8 mouse cellular contexts compared by ENCODE assay signal in genomic region chr13:90885856-90886532, GRCm38 (mm10). TPM values are rescaled to one million over a fixed set of nuclear protein-coding genes. Genes with fewer than 3 reads are reported as not detected.
DNase-seq lines count a peak whose midpoint lies in the region; ATAC-seq lines count a peak whose summit lies in the region.

No protein-coding gene starts in this region.

- DNase-seq in frontal cortex, adult 2 months (ENCODE audit: extremely low spot score in 1 of 2, low spot score in 1 of 2): no peak
- no peak for DNase-seq in forebrain, embryonic 11.5 days (ENCODE audit: low spot score)
- no peak for DNase-seq in cerebellum, adult 11 months
- DNase-seq in urinary bladder, postnatal 4 days (ENCODE audit: low spot score in 2 of 2): no peak

- peaks cover 5% of the 10 kb centered on the region; the same call in 1 of the 2 replicates for H3K4me1 ChIP-seq in forebrain, embryonic 11.5 days (replicated peaks; ENCODE audit: control insufficient read depth, insufficient read depth, low read length)
- peaks cover 6% of the 10 kb centered on the region; the same call in 1 of the 2 replicates for H3K4me1 ChIP-seq in hindbrain, embryonic 12.5 days
- H3K4me1 ChIP-seq in lung, embryonic 16.5 days (replicated peaks; ENCODE audit: control insufficient read depth, insufficient read depth, low read length): peaks cover 9% of the 10 kb centered on the region
- H3K4me1 ChIP-seq in stomach, embryonic 14.5 days (ENCODE audit: control insufficient read depth, insufficient read depth, low read length): peaks cover 5% of the 10 kb centered on the region; the same call in 1 of the 2 replicates

- H3K36me3 ChIP-seq in forebrain, embryonic 11.5 days (ENCODE audit: control insufficient read depth, insufficient read depth, low read length): no peaks in the 10 kb centered on the region
- no peaks in the 10 kb centered on the region for H3K36me3 ChIP-seq in hindbrain, embryonic 12.5 days
- H3K36me3 ChIP-seq in lung, embryonic 16.5 days (ENCODE audit: control insufficient read depth, insufficient read depth, low read length): no peaks in the 10 kb centered on the region
- no peaks in the 10 kb centered on the region for H3K36me3 ChIP-seq in stomach, embryonic 14.5 days (ENCODE audit: control insufficient read depth, insufficient read depth, low read length)

- peak overlapping the region; percentile 28; the same call in 1 of the 2 replicates for H3K4me3 ChIP-seq in forebrain, embryonic 11.5 days (ENCODE audit: low read depth, low read length)
- H3K4me3 ChIP-seq in hindbrain, embryonic 12.5 days: peak overlapping the region; percentile 26
- H3K4me3 ChIP-seq in lung, embryonic 16.5 days (ENCODE audit: low read length): peak overlapping the region; percentile 46
- H3K4me3 ChIP-seq in stomach, embryonic 14.5 days (ENCODE audit: low read depth, low read length): peak overlapping the region; percentile 33

- no peaks in the 10 kb centered on the region for H3K27me3 ChIP-seq in forebrain, embryonic 11.5 days (ENCODE audit: control insufficient read depth, insufficient read depth, low read length)
- H3K27me3 ChIP-seq in hindbrain, embryonic 12.5 days: 0 out of 2 replicates have a peak, but pooled peaks cover 3% of the 10 kb centered on the region
- no peaks in the 10 kb centered on the region for H3K27me3 ChIP-seq in lung, embryonic 16.5 days (ENCODE audit: control insufficient read depth, insufficient read depth, low read depth, low read length)
- H3K27me3 ChIP-seq in stomach, embryonic 14.5 days (ENCODE audit: control insufficient read depth, insufficient read depth, low read length): no peaks in the 10 kb centered on the region

- peak overlapping the region; percentile 32 for H3K9ac ChIP-seq in forebrain, embryonic 11.5 days (ENCODE audit: low read length)
- H3K9ac ChIP-seq in hindbrain, embryonic 12.5 days: no peak overlapping the region
- no peak overlapping the region for H3K9ac ChIP-seq in lung, embryonic 16.5 days (ENCODE audit: low read length)
- H3K9ac ChIP-seq in stomach, embryonic 14.5 days (replicated peaks; ENCODE audit: low read depth, low read length): no peak overlapping the region

- no peak overlapping the region for H3K27ac ChIP-seq in forebrain, embryonic 11.5 days (ENCODE audit: low read depth, low read length)
- H3K27ac ChIP-seq in hindbrain, embryonic 12.5 days: no peak overlapping the region
- no peak overlapping the region for H3K27ac ChIP-seq in lung, embryonic 16.5 days (ENCODE audit: low read length)
- H3K27ac ChIP-seq in stomach, embryonic 14.5 days (ENCODE audit: low read length): no peak overlapping the region

- peak; percentile 21 for ATAC-seq in frontal cortex, adult (ENCODE audit: low TSS enrichment)
- ATAC-seq in forebrain, embryonic 11.5 days (replicated peaks; ENCODE audit: low FRiP score): peak; percentile 50
- ATAC-seq in hindbrain, embryonic 12.5 days (ENCODE audit: low FRiP score): peak; percentile 29; the same call in 1 of the 2 replicates
- ATAC-seq in lung, embryonic 16.5 days (ENCODE audit: low read depth): peak; percentile 64
- peak; percentile 23; the same call in 1 of the 2 replicates for ATAC-seq in stomach, embryonic 14.5 days (ENCODE audit: insufficient number of reproducible peaks, insufficient read depth, low FRiP score, low read depth)

- WGBS in forebrain, embryonic 11.5 days: 57% methylated on average over 13 of the region's 13 CpGs
- 54% methylated on average over 13 of the region's 13 CpGs for WGBS in hindbrain, embryonic 12.5 days
- 24% methylated on average over 13 of the region's 13 CpGs for WGBS in lung, embryonic 16.5 days
- 27% methylated on average over 13 of the region's 13 CpGs for WGBS in stomach, embryonic 14.5 days

- H3K9me3 ChIP-seq in forebrain, embryonic 11.5 days (ENCODE audit: control insufficient read depth, low read length): no peaks in the 10 kb centered on the region
- no peaks in the 10 kb centered on the region for H3K9me3 ChIP-seq in hindbrain, embryonic 12.5 days (replicated peaks)
- no peaks in the 10 kb centered on the region for H3K9me3 ChIP-seq in lung, embryonic 16.5 days (ENCODE audit: control insufficient read depth, low read length)
- H3K9me3 ChIP-seq in stomach, embryonic 14.5 days (ENCODE audit: control insufficient read depth, low read depth, low read length): no peaks in the 10 kb centered on the region

- peak overlapping the region; percentile 51 for H3K4me2 ChIP-seq in forebrain, embryonic 11.5 days (ENCODE audit: low read depth, low read length, severe bottlenecking)
- H3K4me2 ChIP-seq in hindbrain, embryonic 12.5 days (replicated peaks): peak overlapping the region; percentile 51
- H3K4me2 ChIP-seq in lung, embryonic 16.5 days (ENCODE audit: low read depth, low read length): peak overlapping the region; percentile 70
- peak overlapping the region; percentile 61 for H3K4me2 ChIP-seq in stomach, embryonic 14.5 days (replicated peaks; ENCODE audit: low read depth, low read length)

RNA-seq across cellular contexts. Expression of gene Atp6ap1l, which starts 19.2 kb away (rescaled TPM):
- 42.7 and 48.7 TPM in 2 replicates for polyA plus RNA-seq in frontal cortex, adult 2 months (2012; rRNA removed)
- polyA plus RNA-seq in forebrain, embryonic 11.5 days (2014; fragmentation: Nextera tagmentation; extraction: Ambion mirVana): 0.45 and 1.3 TPM in 2 replicates
- 0.36 and 0.45 TPM in 2 replicates for polyA plus RNA-seq in hindbrain, embryonic 12.5 days (2016; fragmentation: Nextera tagmentation; extraction: Ambion mirVana)
- polyA plus RNA-seq in lung, embryonic 16.5 days (2015; fragmentation: Nextera tagmentation; extraction: Ambion mirVana): 0.14 TPM in 1 of 2 replicates, not detected in the other
- polyA plus RNA-seq in stomach, embryonic 14.5 days (2014; fragmentation: Nextera tagmentation; extraction: Ambion mirVana): not detected in 2 replicates

RNA-seq across cellular contexts. Expression of gene Rps23, which starts 36.8 kb away (rescaled TPM):
- 646 and 659 TPM in 2 replicates for polyA plus RNA-seq in frontal cortex, adult 2 months (2012; rRNA removed)
- 184 and 225 TPM in 2 replicates for polyA plus RNA-seq in forebrain, embryonic 11.5 days (2014; fragmentation: Nextera tagmentation; extraction: Ambion mirVana)
- 178 and 201 TPM in 2 replicates for polyA plus RNA-seq in hindbrain, embryonic 12.5 days (2016; fragmentation: Nextera tagmentation; extraction: Ambion mirVana)
- polyA plus RNA-seq in lung, embryonic 16.5 days (2015; fragmentation: Nextera tagmentation; extraction: Ambion mirVana): 184 and 222 TPM in 2 replicates
- 347 and 350 TPM in 2 replicates for polyA plus RNA-seq in stomach, embryonic 14.5 days (2014; fragmentation: Nextera tagmentation; extraction: Ambion mirVana)

Comparison
In these comparisons a context has a peak if more than half of its experiments do, and no peak if none do; other contexts are left out.
1. RNA of gene Atp6ap1l, which starts 19.2 kb away (polyA plus RNA-seq): 42.7 to 48.7 TPM in frontal cortex, adult 2 months; 0.45 to 1.3 TPM in forebrain, embryonic 11.5 days, 0.36 to 0.45 TPM in hindbrain, embryonic 12.5 days, 0.14 TPM in lung, embryonic 16.5 days and not detected in stomach, embryonic 14.5 days; every median in the first group is over 10 times any median in the second.
2. Peak in every context shown above with its lines, with median percentiles within 50 percentile points of each other: ATAC-seq, H3K4me2 ChIP-seq and H3K4me3 ChIP-seq.